Mouse (Mus musculus) neural tube, embryonic 10.5 days (tissue): ENCODE measurements at regions not wholly inside any gene's neighbourhood (a gene's known extent, or its start where the extent isn't known, plus 50 kb on each side); places are given as distances from the start of the nearest gene placed in this dataset.
A peak's percentile ranks its signal among the peaks of the same experiment; 100 is the strongest.

Source experiments
- DNase-seq: peaks from one replicate; pipeline ENCODE4 v3.0.0-alpha.2; 2017; ENCODE audit warnings: low spot score; ENCODE audit errors: extremely low spot score

DNA sequence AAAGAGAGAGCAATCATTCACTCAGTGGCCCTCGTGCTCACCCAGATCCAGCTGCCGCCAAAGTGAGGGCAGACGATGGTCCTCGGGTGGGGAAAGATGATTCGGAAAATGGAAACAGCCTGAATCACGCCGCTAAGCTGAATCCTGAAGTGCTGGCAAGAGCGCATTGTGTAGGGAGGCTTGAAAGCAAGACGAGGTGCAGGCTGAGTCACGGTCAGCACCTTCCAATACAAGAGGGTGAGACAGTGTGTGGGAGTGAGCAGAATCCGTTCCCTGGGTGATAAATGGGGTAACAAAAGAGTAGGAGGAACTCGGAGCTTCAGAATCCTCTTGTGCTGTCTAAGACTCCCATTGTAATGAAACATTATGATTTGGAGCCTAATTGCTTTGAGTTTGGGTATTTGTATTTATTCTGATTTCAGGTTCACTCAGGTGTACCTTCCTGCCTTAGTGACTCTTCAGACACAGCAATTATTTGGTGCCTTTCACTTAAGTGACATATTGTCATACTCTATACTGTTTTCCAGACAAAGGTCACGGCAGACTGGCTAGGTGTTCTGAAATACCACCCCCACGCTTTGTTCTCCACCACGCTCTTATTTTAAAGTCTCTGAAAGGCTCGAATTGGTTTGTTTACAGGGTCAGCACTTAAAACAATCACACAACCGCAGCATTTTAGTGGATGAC, 70.0 kb downstream of the Mbip start:
- DNase-seq = no peak

- DNase-seq = no peak
These were observed 80.6 kb downstream of the Mbip start for GRCm38 (mm10) chr12:56265049-56265448.

GRCm38 (mm10) chr12:56261471-56261870, 84.2 kb downstream of the Mbip start:
- DNase-seq = no peak

- no peak for DNase-seq
These were observed 87.2 kb downstream of the Mbip start for GRCm38 (mm10) chr12:56258401-56259050.

DNA sequence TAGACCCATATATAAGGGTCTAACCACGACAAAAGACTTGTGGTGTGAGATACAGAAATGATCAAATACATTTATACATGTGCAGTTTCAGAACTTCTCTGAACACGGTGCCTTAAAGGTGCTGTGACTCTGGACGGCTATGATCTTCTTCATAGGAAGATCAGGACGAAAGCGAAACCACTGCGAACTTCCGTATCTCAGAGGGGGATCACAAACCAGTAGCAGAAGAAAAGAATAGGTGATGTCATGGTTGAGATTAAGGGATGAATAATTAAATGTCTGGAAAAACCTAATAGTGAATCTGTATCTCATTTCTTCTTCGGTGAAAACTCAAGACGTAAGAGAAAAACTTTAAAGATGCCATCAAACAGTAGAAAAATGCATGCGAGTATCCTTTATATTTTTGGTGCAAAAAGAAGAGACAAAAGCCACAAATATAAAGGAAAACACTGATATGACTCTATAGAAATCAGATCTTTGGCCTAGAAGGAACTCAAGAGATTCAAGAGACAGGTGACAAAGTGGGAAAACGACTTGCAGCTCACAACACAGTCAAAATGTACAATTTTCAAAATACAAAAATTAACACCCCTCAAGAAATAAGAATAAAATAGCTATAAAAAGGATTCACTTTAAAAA, 89.3 kb downstream of the Mbip start:
- DNase-seq = no peak

DNA sequence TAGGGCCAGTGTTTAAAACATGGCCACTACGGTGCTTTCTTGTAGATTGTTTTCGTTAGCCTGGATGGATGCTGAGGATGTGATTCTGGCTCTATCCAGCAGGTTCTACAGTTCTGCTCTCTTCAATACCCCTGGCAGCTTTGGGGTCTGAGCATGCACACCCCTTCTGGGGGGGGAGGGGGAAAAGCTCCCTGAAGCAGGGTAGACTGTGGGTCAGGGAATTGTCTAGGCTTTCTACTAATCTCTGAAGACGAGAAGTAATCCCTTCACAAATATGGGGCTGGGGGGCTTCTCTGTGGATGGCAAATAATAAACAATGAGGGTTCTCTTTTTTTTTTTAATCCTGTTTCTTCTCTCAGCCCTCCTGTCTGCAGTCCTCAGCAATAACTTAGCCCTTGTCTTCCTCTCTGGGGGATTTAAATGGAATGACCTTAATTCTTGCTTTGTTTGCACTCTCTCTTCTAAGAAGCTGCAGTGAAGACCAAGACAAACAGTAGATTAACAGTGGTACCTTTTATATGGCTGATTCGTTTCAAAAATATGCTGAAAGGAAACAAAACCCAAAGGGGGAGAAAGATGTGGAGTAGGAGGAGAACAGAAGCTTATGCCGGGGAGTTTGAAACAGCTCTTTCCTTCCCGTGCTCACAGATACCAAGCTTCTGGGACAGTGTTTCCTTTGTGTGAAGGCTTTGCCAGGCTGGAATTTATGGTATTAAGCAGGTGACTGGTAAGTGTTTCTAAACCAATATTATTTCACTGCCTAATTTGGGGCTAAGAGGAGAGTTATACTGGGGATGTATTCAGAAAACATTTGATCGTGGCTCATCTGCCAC, 92.9 kb downstream of the Mbip start:
- no peak for DNase-seq

- no peak for DNase-seq
These were observed 95.4 kb downstream of the Mbip start for GRCm38 (mm10) chr12:56250262-56250661.

DNA sequence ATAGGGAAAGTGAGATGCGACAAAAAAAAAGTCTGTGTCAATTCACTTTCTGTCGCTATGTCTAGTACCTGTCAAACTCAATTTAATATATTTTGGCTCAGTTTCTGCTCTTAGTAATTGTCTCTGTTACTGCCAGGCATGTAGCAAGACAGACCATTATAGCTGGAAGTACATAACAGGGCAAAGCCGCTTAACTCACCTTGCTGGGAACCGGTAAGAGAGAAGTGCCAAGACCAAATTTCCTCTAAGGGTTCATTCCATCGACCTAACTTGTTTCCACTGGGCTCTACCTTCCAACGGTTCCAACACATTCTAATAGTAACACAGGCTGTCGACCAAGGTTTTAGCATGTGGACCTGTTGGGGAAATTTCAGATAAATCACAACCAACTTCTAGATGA, 99.3 kb downstream of the Mbip start:
- no peak for DNase-seq

- no peak for DNase-seq
These were observed 102.9 kb downstream of the Mbip start for GRCm38 (mm10) chr12:56242803-56243202.

GRCm38 (mm10) chr12:56241735-56242134, 104.0 kb downstream of the Mbip start:
- peak; percentile 33 for DNase-seq

- DNase-seq = peak; percentile 39
These were observed 105.5 kb downstream of the Mbip start for GRCm38 (mm10) chr12:56240206-56240605.

DNA sequence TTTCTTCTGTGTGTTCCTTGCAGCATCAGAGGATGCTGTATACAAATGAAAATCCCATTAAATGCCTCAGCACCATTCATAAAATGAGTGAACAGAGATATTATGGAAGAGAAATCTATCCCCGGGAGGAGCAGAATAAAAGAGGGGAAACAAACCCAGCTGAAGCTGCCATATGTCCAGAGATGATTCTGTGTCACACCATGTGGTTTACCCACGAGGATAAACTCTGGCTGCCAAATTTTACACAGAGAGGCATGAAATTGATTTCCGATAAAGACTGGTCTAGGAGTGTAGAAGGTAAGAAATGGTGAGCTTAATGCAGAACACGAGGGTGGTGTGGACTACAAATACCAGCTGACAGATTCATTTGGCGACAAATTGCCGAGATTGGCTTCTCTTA, 111.1 kb downstream of the Mbip start:
- no peak for DNase-seq

DNA sequence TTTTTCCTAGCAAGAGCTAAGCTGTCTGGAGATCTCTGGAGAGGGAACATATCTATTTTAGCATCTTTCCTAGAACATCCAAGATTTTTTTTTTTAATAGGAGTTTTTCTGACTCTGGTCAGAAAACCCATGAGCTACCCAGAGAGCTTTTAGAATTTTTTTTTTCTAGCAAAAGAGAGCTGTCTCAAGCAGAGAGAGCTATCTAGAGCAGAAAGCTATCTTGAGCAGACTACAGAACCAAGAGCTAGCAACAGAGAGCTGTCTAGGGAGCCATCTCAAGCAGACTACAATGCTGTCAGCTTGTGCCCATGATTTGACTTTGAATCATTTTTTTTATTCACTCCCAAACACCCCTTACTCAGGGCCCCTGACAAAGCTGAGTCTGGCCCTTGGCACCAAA, 112.5 kb downstream of the Mbip start:
- DNase-seq = no peak

- DNase-seq = no peak
These were observed 121.4 kb downstream of the Mbip start for GRCm38 (mm10) chr12:56224142-56224895.

- DNase-seq = no peak
These were observed 152.2 kb downstream of the Mbip start for GRCm38 (mm10) chr12:56193524-56193923.

- no peak for DNase-seq
These were observed 156.1 kb downstream of the Mbip start for GRCm38 (mm10) chr12:56189562-56189961.

GRCm38 (mm10) chr12:56160736-56161135, 185.0 kb downstream of the Mbip start:
- DNase-seq = no peak

GRCm38 (mm10) chr12:56144359-56144758, 201.3 kb downstream of the Mbip start:
- no peak for DNase-seq

GRCm38 (mm10) chr12:56143789-56144188, 201.9 kb downstream of the Mbip start:
- DNase-seq = no peak

GRCm38 (mm10) chr12:56114446-56114845, 231.2 kb downstream of the Mbip start:
- DNase-seq = no peak

GRCm38 (mm10) chr12:56081406-56081805, 245.3 kb downstream of the Brms1l start:
- no peak for DNase-seq
